Mouse (Mus musculus) cerebral cortex, adult 2 months (tissue): ENCODE results near the gene Ube2v1.

Experiments
- WGBS: fragments of 180-500 bp; shearing (Covaris S2); methylation state at CpG from one replicate; pipeline ENCODE4 v1.1.7; 2018; 5-methylcytosine and 5-hydroxymethylcytosine counted together

Gene Ube2v1

GRCm38 (mm10) chr2:167593551-167594250 lies 38.2 kb downstream of the Ube2v1 start:
- 82% methylated on average over 4 of the region's 4 CpGs for WGBS

GRCm38 (mm10) chr2:167588774-167589577 lies 42.9 kb downstream of the Ube2v1 start:
- 34% methylated on average over 21 of the region's 21 CpGs for WGBS

GRCm38 (mm10) chr2:167586976-167587375 lies 44.9 kb downstream of the Ube2v1 start:
- 37% methylated on average over 9 of the region's 9 CpGs for WGBS

- WGBS: 65% methylated on average over 8 of the region's 8 CpGs
These were observed 45.9 kb downstream of the Ube2v1 start for GRCm38 (mm10) chr2:167586041-167586440.

GRCm38 (mm10) chr2:167585273-167585672 lies 46.6 kb downstream of the Ube2v1 start:
- 95% methylated on average over 2 of the region's 2 CpGs for WGBS

GRCm38 (mm10) chr2:167583161-167583952 lies 48.5 kb downstream of the Ube2v1 start:
- WGBS: 67% methylated on average over 10 of the region's 10 CpGs

- WGBS: 73% methylated on average over 5 of the region's 5 CpGs
These were observed 53.4 kb downstream of the Ube2v1 start for GRCm38 (mm10) chr2:167578521-167578920.

GRCm38 (mm10) chr2:167577186-167577785 lies 54.6 kb downstream of the Ube2v1 start:
- WGBS: 74% methylated on average over 9 of the region's 9 CpGs

- WGBS: 81% methylated on average over 8 of the region's 8 CpGs
These were observed 55.7 kb downstream of the Ube2v1 start for GRCm38 (mm10) chr2:167576121-167576620.

GRCm38 (mm10) chr2:167575581-167575980 lies 56.3 kb downstream of the Ube2v1 start:
- 94% methylated on average over 7 of the region's 7 CpGs for WGBS

- 64% methylated on average over 9 of the region's 9 CpGs for WGBS
These were observed 57.1 kb downstream of the Ube2v1 start for GRCm38 (mm10) chr2:167574814-167575213.

GRCm38 (mm10) chr2:167571442-167572220 lies 60.3 kb downstream of the Ube2v1 start:
- WGBS: 94% methylated on average over 18 of the region's 18 CpGs

- WGBS: 88% methylated on average over 6 of the region's 6 CpGs
These were observed 61.1 kb downstream of the Ube2v1 start for GRCm38 (mm10) chr2:167570815-167571214.

GRCm38 (mm10) chr2:167569934-167570651 lies 61.8 kb downstream of the Ube2v1 start:
- WGBS: 44% methylated on average over 13 of the region's 13 CpGs

GRCm38 (mm10) chr2:167568112-167568511 lies 63.8 kb downstream of the Ube2v1 start:
- WGBS: 80% methylated on average over 9 of the region's 9 CpGs

GRCm38 (mm10) chr2:167565682-167566081 lies 66.2 kb downstream of the Ube2v1 start:
- WGBS: 35% methylated on average over 19 of the region's 19 CpGs

GRCm38 (mm10) chr2:167565312-167565656 lies 66.6 kb downstream of the Ube2v1 start:
- 82% methylated on average over 3 of the region's 3 CpGs for WGBS

- 93% methylated on average over 13 of the region's 13 CpGs for WGBS
These were observed 67.2 kb downstream of the Ube2v1 start for GRCm38 (mm10) chr2:167564551-167565311.

GRCm38 (mm10) chr2:167563703-167564102 lies 68.2 kb downstream of the Ube2v1 start:
- 59% methylated on average over 12 of the region's 12 CpGs for WGBS
